9 mouse cellular contexts compared by ENCODE assay signal in the genomic region with DNA sequence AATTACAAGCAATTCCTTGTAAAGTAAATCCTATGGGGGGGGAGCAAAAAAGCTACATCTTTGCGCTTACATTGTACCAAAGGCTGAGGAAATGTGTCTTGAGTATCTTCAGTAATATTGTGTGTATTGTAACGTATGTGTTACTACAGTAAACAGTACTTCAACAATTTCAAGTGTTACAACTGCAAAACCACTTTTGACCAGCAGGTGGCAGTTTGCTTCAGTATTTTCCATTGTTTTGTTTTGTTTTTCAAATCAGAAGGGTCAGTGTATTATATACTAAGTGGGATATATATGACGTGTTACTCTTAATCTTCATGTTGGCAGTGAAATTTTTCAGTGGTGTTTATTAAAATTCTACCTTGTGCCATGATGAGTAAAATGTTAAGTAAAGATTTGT. TPM values are rescaled to one million over a fixed set of nuclear protein-coding genes. Genes with fewer than 3 reads are reported as not detected.
DNase-seq lines count a peak whose midpoint lies in the region; ATAC-seq lines count a peak whose summit lies in the region.
"Had no signal": no experiment of that assay in that cellular context is flagged by ENCODE, and none has a peak within 500 bp of the region (broad histone marks: within the 10 kb centered on the region; RNA-seq: fewer than 3 reads in every experiment).

No protein-coding gene starts in this region.

- 40% methylated on average over 3 of the region's 3 CpGs for WGBS in liver, embryonic 11.5 days
- WGBS in embryonic facial prominence, embryonic 11.5 days = 39% methylated on average over 3 of the region's 3 CpGs

- H3K36me3 ChIP-seq in liver, embryonic 11.5 days (ENCODE audit: control insufficient read depth, insufficient read depth, low read length) = no peaks in the 10 kb centered on the region
- no peaks in the 10 kb centered on the region for H3K36me3 ChIP-seq in embryonic facial prominence, embryonic 11.5 days (replicated peaks; ENCODE audit: control insufficient read depth, insufficient read depth, low read depth, low read length)
- H3K36me3 ChIP-seq: liver, embryonic 13.5 days had no signal

- H3K9me3 ChIP-seq in liver, embryonic 11.5 days (ENCODE audit: control insufficient read depth, low read length) = no peaks in the 10 kb centered on the region
- no peaks in the 10 kb centered on the region for H3K9me3 ChIP-seq in embryonic facial prominence, embryonic 11.5 days (replicated peaks; ENCODE audit: control insufficient read depth, low read length)
- H3K9me3 ChIP-seq: liver, embryonic 13.5 days had no signal

- peak; percentile 35 for DNase-seq in cerebellum, adult 8-10 months
- DNase-seq in liver (peak; percentile 21), MN1 (ENCODE audit: low spot score) (peak; percentile 47)
- DNase-seq in liver, embryonic 11.5 days (ENCODE audit: low spot score) = no peak
- peak; percentile 72 for DNase-seq in embryonic facial prominence, embryonic 11.5 days (ENCODE audit: low spot score)
- DNase-seq in lung, postnatal 14 days = peak; percentile 53
- DNase-seq: liver, embryonic 13.5 days had no signal

- H3K9ac ChIP-seq in liver, embryonic 11.5 days (ENCODE audit: low read depth, low read length) = no peak overlapping the region
- H3K9ac ChIP-seq in embryonic facial prominence, embryonic 11.5 days (replicated peaks; ENCODE audit: low read length) = no peak overlapping the region
- H3K9ac ChIP-seq: liver, embryonic 13.5 days had no signal

- H3K27ac ChIP-seq in liver, embryonic 11.5 days (ENCODE audit: low read depth, low read length) = no peak overlapping the region
- no peak overlapping the region for H3K27ac ChIP-seq in embryonic facial prominence, embryonic 11.5 days (replicated peaks; ENCODE audit: low read depth, low read length)
- H3K27ac ChIP-seq: liver, embryonic 13.5 days had no signal

- ATAC-seq in cerebellum, adult (ENCODE audit: insufficient number of reproducible peaks, low FRiP score, low TSS enrichment) = no peak
- ATAC-seq in liver, embryonic 11.5 days (replicated peaks; ENCODE audit: low FRiP score) = no peak
- ATAC-seq in embryonic facial prominence, embryonic 11.5 days (replicated peaks; ENCODE audit: insufficient number of reproducible peaks, low FRiP score, low TSS enrichment, low read depth) = no peak
- ATAC-seq in erythroblast, adult 5-6 weeks (replicated peaks; ENCODE audit: low FRiP score, poor library complexity, severe bottlenecking) = no peak

- H3K4me2 ChIP-seq in liver, embryonic 11.5 days = no peak overlapping the region
- no peak overlapping the region for H3K4me2 ChIP-seq in embryonic facial prominence, embryonic 11.5 days (ENCODE audit: low read depth, low read length)
- H3K4me2 ChIP-seq: liver, embryonic 13.5 days had no signal

- H3K27me3 ChIP-seq in liver, embryonic 11.5 days (replicated peaks; ENCODE audit: control insufficient read depth, insufficient read depth, low read length) = no peaks in the 10 kb centered on the region
- no peaks in the 10 kb centered on the region for H3K27me3 ChIP-seq in embryonic facial prominence, embryonic 11.5 days (ENCODE audit: control insufficient read depth, insufficient read depth, low read length)
- H3K27me3 ChIP-seq: liver, embryonic 13.5 days had no signal

- H3K4me3 ChIP-seq in liver, embryonic 11.5 days (ENCODE audit: low read depth, low read length) = no peak overlapping the region
- H3K4me3 ChIP-seq in embryonic facial prominence, embryonic 11.5 days (ENCODE audit: low read depth, low read length) = no peak overlapping the region
- H3K4me3 ChIP-seq: liver, embryonic 13.5 days had no signal

- no peaks in the 10 kb centered on the region for H3K4me1 ChIP-seq in liver, embryonic 11.5 days (replicated peaks; ENCODE audit: control insufficient read depth, insufficient read depth, low read length)
- no peaks in the 10 kb centered on the region for H3K4me1 ChIP-seq in embryonic facial prominence, embryonic 11.5 days (ENCODE audit: control insufficient read depth, insufficient read depth, low read length)
- H3K4me1 ChIP-seq: liver, embryonic 13.5 days had no signal

RNA-seq across cellular contexts. Expression of a gene that starts 16.2 kb away (rescaled TPM):
- 33.5 and 35.7 TPM in 2 replicates for polyA plus RNA-seq in liver, embryonic 11.5 days (2014; fragmentation: Nextera tagmentation; extraction: Ambion mirVana)
- polyA plus RNA-seq in embryonic facial prominence, embryonic 11.5 days (2014; fragmentation: Nextera tagmentation; extraction: Ambion mirVana) = 43.6 and 48.8 TPM in 2 replicates
- total RNA-seq in erythroblast, adult 5-6 weeks (2015; ENCODE audit: low replicate concordance) = 6.0 and 6.7 TPM in 2 replicates
- total RNA-seq in erythroblast, adult 5-6 weeks (2017; ENCODE audit: low replicate concordance) = 9.4 and 9.8 TPM in 2 replicates
